Mouse (Mus musculus) Patski (cell line): ENCODE measurements around the gene Axl. TPM values are rescaled to one million over a fixed set of nuclear protein-coding genes. Genes with fewer than 3 reads are reported as not detected.
A peak's percentile ranks its signal among the peaks of the same experiment; 100 is the strongest.

Experiments used
- ATAC-seq: fragments of 100-300 bp; one replicate; pipeline ENCODE4 v1.8.0; 2021
- CTCF ChIA-PET: fragments of 350-600 bp; sonication (Branson Sonifier 250); formaldehyde crosslinking; loops from one replicate; lab custom pipeline; 2022; ENCODE audit warnings: inconsistent platforms; lab: Charles Lee
- POLR2A ChIA-PET: fragments of 350-600 bp; sonication (Branson Sonifier 250); formaldehyde crosslinking; loops from one replicate; lab custom pipeline; 2022; ENCODE audit warnings: antibody characterized with exemption, inconsistent platforms; lab: Charles Lee
- DNase-seq: peaks from one replicate; pipeline ENCODE4 v3.0.0-alpha.2; 2011; ENCODE audit warnings: low read depth, low spot score
- H3K27me3 ChIP-seq: fragments of 371-371 bp; one replicate; pipeline ENCODE4 v1.5.1; 2021
- CTCF ChIP-seq: fragments of 100-300 bp; IDR thresholded peaks from one replicate; pipeline ENCODE4 v1.5.1; 2021
- in situ Hi-C: fragments of 300-500 bp; cut with MboI; formaldehyde crosslinking; loops from 3 replicates; pipeline ENCODE4 v1.11.1; 2018; ENCODE audit warnings: low pct_unique_long_range_greater_than_20kb, mixed read lengths
- polyA plus RNA-seq: library from polyadenylated mRNA; unstranded; gene quantifications from one replicate; pipeline ENCODE4 v1.2.3, GENCODE M21; 2021

Gene Axl
- 473 TPM for polyA plus RNA-seq

DNA sequence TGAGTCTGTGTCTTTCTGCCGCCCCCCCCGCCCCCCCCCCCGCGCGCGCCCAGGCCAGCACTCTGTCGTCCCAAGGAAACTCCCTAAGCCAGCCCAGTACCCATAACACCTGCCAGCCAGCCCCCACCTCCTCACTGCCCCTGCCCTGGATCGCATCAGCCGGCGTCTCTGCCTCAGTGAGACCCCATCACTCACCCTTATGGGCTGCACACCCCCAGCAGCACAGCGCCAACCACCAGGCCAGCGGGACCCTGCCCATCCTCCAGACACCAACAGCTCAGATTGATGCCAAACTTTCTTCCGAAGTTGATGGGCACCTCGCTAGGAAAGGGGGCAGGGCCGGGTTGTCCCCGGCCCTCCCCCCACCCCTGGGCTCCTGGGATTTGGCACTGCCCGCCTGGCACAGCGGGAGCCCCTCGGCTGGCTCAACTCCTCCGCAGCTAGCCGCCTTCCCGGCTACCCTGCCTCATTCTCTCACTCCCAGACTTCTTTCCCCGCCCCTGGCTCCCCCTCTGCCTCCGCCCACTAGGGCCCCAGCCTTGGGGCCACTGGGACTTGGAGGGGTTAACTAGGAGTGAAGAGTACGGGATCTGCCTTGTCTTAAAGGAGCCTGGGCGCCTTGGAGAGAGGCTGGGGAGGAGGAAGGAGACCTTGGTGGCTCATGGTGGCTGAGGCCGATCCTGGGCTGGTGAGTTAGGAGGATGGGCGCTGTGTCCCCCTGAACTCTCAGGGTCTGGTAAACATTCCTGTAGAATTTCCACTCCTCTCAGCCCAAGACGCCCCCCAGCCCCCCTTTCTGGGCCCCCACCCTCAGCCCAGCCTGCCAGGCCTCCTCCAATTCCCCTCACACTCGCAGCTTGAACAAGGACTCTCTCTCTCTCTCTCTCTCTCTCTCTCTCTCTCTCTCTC lies at the start of gene Axl:
Gene Axl, minus strand, starts transcription at position 486 of the 909 bp plus-strand sequence.
- in situ Hi-C loops, result no loop called here
- peak; percentile 84 for ATAC-seq
- POLR2A ChIA-PET, result interaction anchor here (1.0 kb wide), 1 partner anchor 16 kb away, joined by 4 read pairs; no protein-coding TSS in a partner anchor
- no peak for TF ChIP-seq CTCF
- no peaks in the 10 kb centered on the region for H3K27me3 ChIP-seq
- CTCF ChIA-PET, result interaction anchor here (1.7 to 2.6 kb wide), 2 partner anchors 17 to 30 kb away, joined by 4 to 9 read pairs; no protein-coding TSS in a partner anchor
- no peak for DNase-seq

DNA sequence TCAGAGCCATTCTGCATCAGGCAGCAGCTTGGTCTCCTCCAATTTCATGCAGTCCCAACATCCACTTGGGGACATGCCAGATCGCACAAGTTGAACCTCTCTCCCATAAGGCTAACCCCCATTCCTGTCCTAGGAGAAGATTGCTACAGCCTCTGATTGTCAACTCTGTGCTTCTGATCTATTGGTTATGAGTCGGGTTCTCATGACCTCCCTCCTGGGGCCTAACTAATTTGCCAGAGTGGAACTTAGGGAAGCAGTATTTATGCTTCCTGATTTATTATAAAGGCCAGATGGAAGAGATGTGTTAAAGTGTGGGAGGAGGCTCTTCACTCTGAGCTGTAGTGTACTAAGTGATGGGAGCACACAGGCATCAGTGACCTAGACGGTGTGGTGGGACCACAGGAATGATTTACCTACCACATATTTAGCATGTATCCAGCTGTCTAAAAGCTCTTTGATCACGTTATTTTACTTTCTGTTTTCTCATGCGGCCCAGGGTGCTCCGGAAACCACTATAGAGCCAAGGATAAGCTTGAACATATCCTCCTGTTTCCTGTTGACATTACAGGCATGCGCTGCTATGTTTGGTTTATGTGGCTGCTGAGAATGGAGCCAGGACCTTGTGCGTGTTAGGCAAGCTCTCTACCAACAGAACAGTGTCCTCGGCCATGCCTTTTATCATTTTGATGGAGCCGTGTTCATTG lies 46.8 kb upstream of the Axl start:
- H3K27me3 ChIP-seq, result no peaks in the 10 kb centered on the region
- ATAC-seq (no peak), DNase-seq (no peak)
- no peak for TF ChIP-seq CTCF
- in situ Hi-C loops, result no loop called here
- CTCF ChIA-PET, result interaction anchor here (1.0 to 1.2 kb wide), 2 partner anchors 14 to 19 kb away, joined by 4 read pairs; no protein-coding TSS in a partner anchor
- POLR2A ChIA-PET, result no interaction called here

DNA sequence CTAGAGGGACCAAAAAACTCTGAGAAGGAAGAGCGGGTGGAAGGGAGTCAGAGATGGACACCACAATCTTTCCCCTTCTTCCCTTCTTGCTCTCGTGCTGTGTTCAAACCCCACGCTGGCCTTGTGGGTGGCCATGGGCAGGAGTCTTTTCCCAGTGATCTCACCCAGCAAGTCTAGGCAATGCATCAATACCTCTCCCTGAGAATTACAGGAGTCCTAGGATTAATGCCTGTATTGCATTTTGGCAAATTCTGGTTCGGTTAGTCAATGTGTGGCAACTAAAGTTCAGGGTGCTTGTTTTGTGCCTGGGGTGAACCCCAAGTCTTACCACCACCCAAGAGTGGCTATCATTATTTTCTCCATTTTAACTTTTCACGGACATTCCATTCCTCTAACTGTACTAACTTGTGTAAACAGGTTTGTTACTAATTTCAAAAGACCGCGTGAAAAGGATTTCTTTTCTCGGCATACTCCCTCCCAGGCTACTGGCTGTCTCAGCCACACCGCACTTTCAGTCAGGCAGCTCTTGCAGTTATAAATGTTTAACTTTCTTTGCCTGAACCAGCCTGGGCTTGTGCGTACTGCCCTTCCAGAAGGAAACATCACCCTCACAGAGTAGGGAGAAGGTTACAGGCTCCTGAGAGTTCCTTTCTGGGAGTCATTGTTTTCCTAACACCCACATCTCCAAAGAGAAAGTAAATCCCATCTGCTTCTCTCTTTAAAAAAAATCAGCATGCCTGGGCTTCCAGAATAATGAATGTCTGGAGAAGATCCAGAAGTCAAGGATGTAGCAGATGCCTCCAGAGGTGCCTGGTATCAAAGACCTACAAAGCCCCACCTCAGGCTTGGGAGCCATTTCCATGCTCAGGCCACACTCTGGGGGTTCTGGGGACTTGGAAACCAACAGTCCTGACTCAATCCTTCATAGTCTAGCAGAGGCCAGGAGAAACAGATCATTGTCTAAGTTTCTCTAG lies 43.3 kb upstream of the Axl start:
- peak; percentile 68 for DNase-seq
- no peaks in the 10 kb centered on the region for H3K27me3 ChIP-seq
- in situ Hi-C loops, result no loop called here
- peak; percentile 98 for ATAC-seq
- ChIA-PET CTCF (no interaction called here), POLR2A (no interaction called here)
- TF ChIP-seq CTCF, result no peak

DNA sequence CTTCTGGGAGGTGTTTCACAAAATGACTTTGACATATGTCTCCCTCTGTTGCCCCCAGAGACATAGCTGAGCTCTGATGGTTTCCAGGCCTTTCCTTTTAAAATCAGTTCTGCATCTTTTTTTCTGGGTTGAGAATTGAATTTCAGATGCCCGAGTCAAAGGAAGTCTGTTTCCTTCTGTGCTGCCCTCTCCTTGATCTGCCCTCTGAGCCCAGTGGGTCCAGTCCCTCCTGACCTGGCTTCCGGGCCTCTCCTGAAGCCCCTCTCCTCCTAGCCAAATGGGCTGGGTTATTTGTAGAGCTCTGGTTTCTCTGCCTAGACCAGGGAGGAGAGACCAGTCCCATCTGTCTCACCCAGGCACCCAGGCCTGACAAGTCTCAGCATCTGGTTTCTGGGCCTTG lies 41.7 kb upstream of the Axl start:
- in situ Hi-C loops, result no loop called here
- ChIA-PET CTCF (interaction anchor here (1.2 to 2.1 kb wide), 2 partner anchors 15 to 38 kb away, joined by 3 to 6 read pairs; no protein-coding TSS in a partner anchor), POLR2A (no interaction called here)
- no peaks in the 10 kb centered on the region for H3K27me3 ChIP-seq
- DNase-seq, result no peak
- ATAC-seq, result no peak
- no peak for TF ChIP-seq CTCF

DNA sequence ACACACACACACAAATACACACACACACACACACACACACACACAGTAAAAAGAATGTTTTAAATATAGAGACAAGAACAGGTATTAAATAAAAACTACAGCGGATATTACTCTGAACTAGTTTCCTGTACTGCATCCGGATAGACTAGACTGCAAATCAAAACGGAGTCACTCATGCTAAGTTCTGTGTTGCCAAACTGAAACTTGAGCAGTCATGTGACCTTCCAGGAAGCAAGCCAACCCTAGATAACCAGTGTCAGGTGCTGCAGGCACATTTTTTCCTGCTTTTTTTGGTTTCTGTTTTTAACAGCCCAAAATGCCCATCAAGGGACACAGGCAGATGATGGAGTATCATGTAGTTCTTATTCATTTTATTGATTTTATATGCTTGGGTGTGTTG lies 38.7 kb upstream of the Axl start:
- peak; percentile 59 for DNase-seq
- CTCF ChIA-PET, result no interaction called here
- in situ Hi-C loops, result no loop called here
- no peak for TF ChIP-seq CTCF
- ATAC-seq, result no peak
- POLR2A ChIA-PET, result no interaction called here
- no peaks in the 10 kb centered on the region for H3K27me3 ChIP-seq

DNA sequence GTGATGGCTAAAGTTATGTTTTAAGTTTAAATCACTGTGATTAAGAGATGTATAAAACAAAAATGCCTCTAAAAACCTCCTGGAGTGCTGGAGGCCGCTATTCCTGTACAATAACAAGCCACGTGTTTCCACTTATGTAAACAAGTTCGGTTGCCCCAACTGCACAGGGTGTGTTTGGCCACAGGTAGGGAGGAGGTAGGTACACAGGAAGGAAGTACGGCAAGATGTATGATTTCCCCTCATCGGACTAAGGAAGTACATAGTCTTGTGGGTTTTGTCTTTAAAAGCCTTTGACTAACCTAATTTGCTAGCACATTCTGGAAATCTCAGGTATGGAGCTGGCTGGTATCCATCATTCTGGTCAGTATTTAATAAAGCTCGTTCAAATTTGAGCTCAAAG lies 37.5 kb upstream of the Axl start:
- TF ChIP-seq CTCF, result no peak
- CTCF ChIA-PET, result no interaction called here
- no peak for ATAC-seq
- POLR2A ChIA-PET, result no interaction called here
- DNase-seq, result no peak
- in situ Hi-C loops, result no loop called here
- no peaks in the 10 kb centered on the region for H3K27me3 ChIP-seq

DNA sequence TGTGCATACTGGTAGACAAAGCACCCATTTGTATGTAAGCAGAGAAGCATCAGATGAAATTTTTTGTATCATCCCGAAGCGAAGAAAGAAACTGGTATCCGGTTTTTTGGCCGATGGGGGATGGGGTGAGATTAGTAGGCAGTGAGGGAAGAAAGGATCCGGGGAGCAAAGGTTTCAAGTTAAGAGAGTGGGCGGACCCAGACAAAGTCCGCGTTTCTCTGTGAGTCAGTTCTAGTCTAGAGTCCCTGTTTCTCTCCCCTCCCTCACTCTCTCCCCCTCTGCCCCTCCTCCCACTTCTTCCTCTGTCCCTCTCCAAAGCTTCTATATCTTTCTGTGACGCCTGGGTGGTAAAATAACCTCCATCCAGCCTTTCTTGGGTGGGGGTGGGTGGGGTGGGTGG lies 36.5 kb upstream of the Axl start:
- ATAC-seq (no peak), DNase-seq (no peak)
- in situ Hi-C loops, result no loop called here
- H3K27me3 ChIP-seq, result no peaks in the 10 kb centered on the region
- ChIA-PET POLR2A (no interaction called here), CTCF (no interaction called here)
- no peak for TF ChIP-seq CTCF

DNA sequence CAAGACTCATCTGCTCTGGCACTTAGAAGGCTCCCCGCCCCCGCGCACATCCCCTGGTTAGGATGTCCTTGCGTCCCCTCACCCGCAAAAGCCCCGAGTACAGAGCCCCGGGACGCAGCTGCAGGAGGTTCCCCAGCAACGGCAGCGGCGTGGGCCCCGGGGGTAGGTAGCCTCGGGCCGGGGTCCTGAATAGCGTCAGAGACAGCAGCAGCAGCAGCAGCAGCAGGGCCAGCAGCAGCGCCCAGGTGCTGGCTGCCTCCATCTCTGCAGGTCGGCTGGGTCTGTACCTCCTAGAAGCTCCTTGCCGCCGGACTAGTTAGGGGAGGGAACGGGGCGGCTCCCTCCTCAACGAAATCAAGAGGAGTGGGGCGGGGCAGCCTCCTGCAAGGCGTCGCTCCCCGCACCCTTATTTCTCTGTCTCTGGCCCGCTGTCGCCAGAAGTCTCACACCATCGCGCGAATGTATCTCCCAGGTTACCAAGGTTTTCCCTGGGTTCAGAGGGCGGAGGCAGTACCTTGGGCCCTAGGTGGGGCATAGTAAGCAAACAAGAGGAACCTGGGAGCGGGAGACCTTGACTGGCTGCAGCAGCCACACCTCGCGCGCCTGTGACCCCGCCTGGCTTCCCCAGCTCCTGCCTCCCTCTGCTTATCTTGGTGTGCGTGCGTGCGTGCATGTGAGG lies 27.9 kb upstream of the Axl start, which contains the start of gene Cyp2s1:
Gene Cyp2s1, minus strand, starts transcription at position 673 of the 679 bp plus-strand sequence.
- no peak for DNase-seq
- ChIA-PET POLR2A (no interaction called here), CTCF (interaction anchor here (2.3 to 3.0 kb wide), 2 partner anchors 11 to 14 kb away, joined by 6 to 9 read pairs; no protein-coding TSS in a partner anchor)
- ATAC-seq, result no peak
- no peak for TF ChIP-seq CTCF
- in situ Hi-C loops, result no loop called here
- no peaks in the 10 kb centered on the region for H3K27me3 ChIP-seq

DNA sequence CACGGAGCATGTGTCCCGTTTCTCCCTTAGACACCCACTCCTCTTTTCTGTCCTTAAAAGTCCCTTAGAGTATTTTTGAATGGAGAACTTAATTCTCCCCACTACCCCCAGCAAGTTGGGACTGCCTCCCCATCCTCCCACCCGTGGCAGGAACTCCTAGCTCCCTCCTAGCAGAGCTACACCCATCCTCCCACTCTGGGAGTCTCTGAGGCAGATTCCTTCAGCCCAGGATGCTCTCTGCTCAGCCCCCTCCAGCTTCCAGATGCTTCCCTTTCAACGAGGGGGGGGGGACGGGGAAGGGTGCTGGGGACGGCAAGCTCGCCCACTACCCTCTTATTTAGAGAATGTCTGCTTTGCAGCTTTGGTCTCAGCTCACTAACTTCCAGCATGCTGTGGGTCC lies 27.1 kb upstream of the Axl start:
- ChIA-PET POLR2A (no interaction called here), CTCF (interaction anchor here (2.3 to 3.0 kb wide), 2 partner anchors 10 to 14 kb away, joined by 6 to 9 read pairs; no protein-coding TSS in a partner anchor)
- in situ Hi-C loops, result no loop called here
- ATAC-seq (no peak), DNase-seq (no peak)
- no peaks in the 10 kb centered on the region for H3K27me3 ChIP-seq
- no peak for TF ChIP-seq CTCF
